Mouse (Mus musculus) hindbrain, embryonic 14.5 days (tissue): ENCODE measurements around the gene Mdm4. TPM values are rescaled to one million over a fixed set of nuclear protein-coding genes. Genes with fewer than 3 reads are reported as not detected.
"Not testable (repeated sequence)": the region's sequence is repeated elsewhere in the genome, so short reads cannot be mapped to it uniquely, and the experiment has no call there.

Experiments
- ATAC-seq: fragments of 200-750 bp; cut with Nextera tagmentation; 2 replicates; pipeline ENCODE4 v1.8.0; 2017; ENCODE audit warnings: moderate number of reproducible peaks, mild to moderate bottlenecking, moderate TSS enrichment, moderate library complexity; ENCODE audit not compliant: low FRiP score
- DNase-seq: peaks from one replicate; pipeline ENCODE4 v3.0.0-alpha.2; 2015; ENCODE audit warnings: low spot score
- H3K27ac ChIP-seq: fragments of 300-500 bp; sonication (generic); 2 replicates; pipeline ENCODE4 v1.5.1; 2014; ENCODE audit warnings: mild to moderate bottlenecking, moderate library complexity
- H3K27me3 ChIP-seq: fragments of 300-500 bp; sonication (generic); 2 replicates; pipeline ENCODE4 v1.6.1; 2014; ENCODE audit warnings: mild to moderate bottlenecking, low read length, mixed read lengths; ENCODE audit not compliant: control insufficient read depth, insufficient read depth
- H3K36me3 ChIP-seq: fragments of 300-500 bp; sonication (generic); replicated peaks from 2 replicates; pipeline ENCODE4 v1.6.1; 2014; ENCODE audit not compliant: control insufficient read depth, insufficient read depth
- H3K4me1 ChIP-seq: fragments of 300-500 bp; sonication (generic); replicated peaks from 2 replicates; pipeline ENCODE4 v1.6.1; 2014; ENCODE audit warnings: antibody characterized with exemption, low read length, mixed read lengths; ENCODE audit not compliant: control insufficient read depth, insufficient read depth
- H3K4me2 ChIP-seq: fragments of 300-500 bp; sonication (generic); replicated peaks from 2 replicates; pipeline ENCODE4 v1.6.1; 2014; ENCODE audit warnings: mild to moderate bottlenecking, moderate library complexity
- H3K4me3 ChIP-seq: fragments of 300-500 bp; sonication (generic); replicated peaks from 2 replicates; pipeline ENCODE4 v1.5.1; 2014; ENCODE audit warnings: mild to moderate bottlenecking, low read length
- H3K9ac ChIP-seq: fragments of 300-500 bp; sonication (generic); 2 replicates; pipeline ENCODE4 v1.6.1; 2014
- H3K9me3 ChIP-seq: fragments of 300-500 bp; sonication (generic); 2 replicates; pipeline ENCODE4 v1.6.1; 2016; ENCODE audit warnings: low read length; ENCODE audit not compliant: control insufficient read depth
- WGBS: fragments of 180-500 bp; shearing (Covaris S2); extraction: QIAGEN DNeasy Blood & Tissue Kit; methylation state at CpG from one replicate; pipeline ENCODE4 v1.1.7; 2014; 5-methylcytosine and 5-hydroxymethylcytosine counted together
- polyA plus RNA-seq: library from polyadenylated mRNA; unstranded; fragments of >200 nt; fragmentation: Nextera tagmentation; extraction: Ambion mirVana; gene quantifications from 2 replicates; pipeline ENCODE4 v1.2.1, GENCODE M21; 2014

Mdm4 gene
- polyA plus RNA-seq, 1 experiment from 2014 or later = 51.8 TPM

- peaks cover 35% of the 10 kb centered on the region for H3K4me1 ChIP-seq
- WGBS = 4% methylated on average over 15 of the region's 15 CpGs
- H3K4me3 ChIP-seq = peak within 1 kb of the TSS; percentile 96
- no peaks in the 10 kb centered on the region for H3K36me3 ChIP-seq
- ATAC-seq (no peak; the same call in 1 of the 2 replicates), DNase-seq (no peak)
- no peaks in the 10 kb centered on the region for H3K27me3 ChIP-seq
- peak within 1 kb of the TSS; percentile 87 for H3K4me2 ChIP-seq
- peak within 1 kb of the TSS; percentile 100 for H3K9ac ChIP-seq
- no peaks in the 10 kb centered on the region for H3K9me3 ChIP-seq
- peak within 1 kb of the TSS; percentile 97 for H3K27ac ChIP-seq
Measured at GRCm38 (mm10) chr1:133045011-133045860, 14.9 kb upstream of the Mdm4 start, which contains the start of gene Pik3c2b. TSS of gene Pik3c2b (plus strand) at chr1:133045667.

- H3K4me1 ChIP-seq = no peaks in the 10 kb centered on the region
- H3K4me3 ChIP-seq = no peak overlapping the region
- 6% methylated on average over 4 of the region's 4 CpGs for WGBS
- no peak overlapping the region for H3K27ac ChIP-seq
- no peak overlapping the region for H3K4me2 ChIP-seq
- no peaks in the 10 kb centered on the region for H3K9me3 ChIP-seq
- H3K9ac ChIP-seq = no peak overlapping the region
- H3K27me3 ChIP-seq = no peaks in the 10 kb centered on the region
- no peaks in the 10 kb centered on the region for H3K36me3 ChIP-seq
- ATAC-seq (peak; percentile 60; the same call in 1 of the 2 replicates), DNase-seq (peak; percentile 89)
Measured at GRCm38 (mm10) chr1:133039505-133039949, 9.2 kb upstream of the Mdm4 start.

GRCm38 (mm10) chr1:133034682-133035081, 4.3 kb upstream of the Mdm4 start:
- not testable (repeated sequence) for H3K4me2 ChIP-seq, ATAC-seq, H3K9me3 ChIP-seq, H3K9ac ChIP-seq, H3K27ac ChIP-seq, H3K4me1 ChIP-seq, H3K36me3 ChIP-seq, DNase-seq, H3K27me3 ChIP-seq, H3K4me3 ChIP-seq
- 68% methylated on average over 7 of the region's 7 CpGs for WGBS

DNA sequence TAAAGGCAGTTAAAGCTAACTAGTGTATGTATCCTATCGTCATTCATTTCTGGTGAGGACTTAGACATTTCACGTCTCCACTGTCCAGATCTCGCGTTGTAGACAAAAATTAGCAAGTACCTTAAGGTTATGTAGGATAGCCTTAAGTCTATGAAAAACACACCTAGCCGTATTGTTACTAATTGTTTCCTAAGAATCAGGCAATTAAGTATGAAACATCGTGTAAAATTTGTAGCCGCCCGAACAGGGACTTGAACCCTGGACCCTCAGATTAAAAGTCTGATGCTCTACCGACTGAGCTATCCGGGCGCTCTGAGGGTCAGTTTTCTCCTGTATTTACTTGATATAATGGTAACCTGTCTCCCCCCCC, 3.7 kb upstream of the Mdm4 start:
- H3K36me3 ChIP-seq = no peaks in the 10 kb centered on the region

GRCm38 (mm10) chr1:133033316-133034090, 3.1 kb upstream of the Mdm4 start:
- H3K9ac ChIP-seq = peak overlapping the region; percentile 52
- no peaks in the 10 kb centered on the region for H3K36me3 ChIP-seq
- H3K9me3 ChIP-seq = no peaks in the 10 kb centered on the region
- peak overlapping the region; percentile 61 for H3K4me2 ChIP-seq
- H3K4me3 ChIP-seq = peak overlapping the region; percentile 34
- peak; percentile 82 for ATAC-seq
- H3K27me3 ChIP-seq = no peaks in the 10 kb centered on the region
- H3K4me1 ChIP-seq = peaks cover 7% of the 10 kb centered on the region; the same call in 1 of the 2 replicates
- H3K27ac ChIP-seq = 0 out of 2 replicates have a peak overlapping the region, but pooled peaks have one; percentile 22
- WGBS = under 1% methylated on average over 28 of the region's 28 CpGs
- peak; percentile 98 for DNase-seq

More for the DNA sequence above, 3.7 kb upstream of the Mdm4 start:
- ATAC-seq (peak; percentile 78), DNase-seq (peak; percentile 77)
- Histone ChIP-seq H3K9me3 (no peaks in the 10 kb centered on the region), H3K4me2 (peak overlapping the region; percentile 61), H3K27ac (no peak overlapping the region), H3K4me1 (peaks cover 7% of the 10 kb centered on the region; the same call in 1 of the 2 replicates), H3K9ac (0 out of 2 replicates have a peak overlapping the region, but pooled peaks have one; percentile 52), H3K4me3 (peak overlapping the region; percentile 34), H3K27me3 (no peaks in the 10 kb centered on the region)
- WGBS = 4% methylated on average over 11 of the region's 11 CpGs

DNA sequence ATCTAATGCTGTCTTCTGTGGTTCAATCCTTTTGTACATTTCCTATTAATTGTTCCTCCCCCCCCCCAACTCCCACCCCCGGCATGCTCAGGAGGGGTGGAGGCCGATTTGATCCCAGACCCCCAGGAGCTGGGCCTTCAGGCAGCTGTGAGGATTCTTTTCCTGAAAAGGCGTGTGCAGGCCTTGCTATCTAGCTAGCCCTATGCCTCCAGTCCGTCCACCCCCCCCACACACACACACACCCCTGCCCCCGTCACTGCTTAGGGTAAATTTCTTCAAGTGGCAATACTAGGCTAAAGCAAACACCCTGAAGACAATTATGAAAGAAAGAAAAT, 2.6 kb upstream of the Mdm4 start:
- peak; percentile 29 for ATAC-seq
- 12% methylated on average over 5 of the region's 5 CpGs for WGBS
- H3K27ac ChIP-seq = 0 out of 2 replicates have a peak overlapping the region, but pooled peaks have one; percentile 22

DNA sequence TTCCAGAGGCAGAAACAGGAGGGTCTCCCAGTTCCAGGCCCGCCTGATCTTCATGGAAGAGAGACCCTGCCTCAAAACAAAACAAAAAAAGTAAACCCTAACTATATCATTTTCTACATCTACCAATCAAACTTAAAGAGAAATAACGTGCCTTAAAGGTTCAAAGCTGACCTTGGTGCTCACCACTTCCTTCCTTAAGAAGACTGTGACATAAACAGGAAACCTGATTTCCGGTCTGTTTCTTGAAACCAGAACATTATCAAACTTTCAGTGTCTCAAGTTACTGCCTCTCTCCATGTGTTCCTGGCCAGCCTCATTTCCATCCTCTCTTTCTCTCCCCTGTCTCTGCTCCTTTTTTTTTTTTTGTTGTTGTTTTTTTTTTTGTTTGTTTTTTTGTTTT, 617 bp downstream of the Mdm4 start:
- Histone ChIP-seq H3K27me3 (no peaks in the 10 kb centered on the region), H3K4me1 (peaks cover 7% of the 10 kb centered on the region; the same call in 1 of the 2 replicates), H3K27ac (no peak overlapping the region), H3K9ac (no peak overlapping the region), H3K36me3 (no peaks in the 10 kb centered on the region), H3K4me2 (no peak overlapping the region), H3K4me3 (no peak overlapping the region), H3K9me3 (no peaks in the 10 kb centered on the region)
- ATAC-seq (no peak), DNase-seq (no peak)
- 86% methylated on average over 3 of the region's 3 CpGs for WGBS

More for the DNA sequence above, 2.6 kb upstream of the Mdm4 start:
- H3K9ac ChIP-seq = peak overlapping the region; percentile 52
- no peak for DNase-seq
- H3K4me3 ChIP-seq = peak overlapping the region; percentile 34
- H3K4me1 ChIP-seq = peaks cover 7% of the 10 kb centered on the region; the same call in 1 of the 2 replicates
- peak overlapping the region; percentile 61 for H3K4me2 ChIP-seq
- H3K27me3 ChIP-seq = no peaks in the 10 kb centered on the region
- no peaks in the 10 kb centered on the region for H3K36me3 ChIP-seq
- no peaks in the 10 kb centered on the region for H3K9me3 ChIP-seq

DNA sequence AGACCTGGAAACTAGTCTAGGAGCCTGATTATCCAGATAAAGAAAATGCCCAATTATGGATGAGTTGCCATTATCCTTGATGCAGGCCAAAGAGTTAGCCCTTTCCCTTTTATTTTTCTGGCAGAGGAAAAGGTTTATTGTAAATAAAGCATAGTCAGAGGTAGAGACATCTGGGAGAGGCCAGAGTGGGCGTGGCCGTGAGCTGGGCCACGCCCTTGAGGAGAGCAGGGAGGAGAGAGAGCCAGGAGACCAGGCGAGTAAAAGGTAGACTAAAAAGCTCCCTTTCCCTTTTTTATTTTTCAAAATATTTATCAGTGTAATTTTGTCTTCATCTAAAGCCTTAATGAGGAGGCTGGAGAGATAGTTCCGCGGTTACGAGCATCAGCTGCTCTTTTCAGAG, 2.4 kb downstream of the Mdm4 start:
- DNase-seq = no peak
- WGBS = 56% methylated on average over 7 of the region's 7 CpGs

GRCm38 (mm10) chr1:133027126-133027525, 3.2 kb downstream of the Mdm4 start:
- H3K36me3 ChIP-seq = no peaks in the 10 kb centered on the region
- ATAC-seq (no peak), DNase-seq (no peak)
- no peaks in the 10 kb centered on the region for H3K27me3 ChIP-seq
- H3K4me1 ChIP-seq = peaks cover 8% of the 10 kb centered on the region; the same call in 1 of the 2 replicates
- no peak overlapping the region for H3K4me3 ChIP-seq
- no peak overlapping the region for H3K27ac ChIP-seq
- no peaks in the 10 kb centered on the region for H3K9me3 ChIP-seq
- no peak overlapping the region for H3K9ac ChIP-seq
- no peak overlapping the region for H3K4me2 ChIP-seq
- 91% methylated on average over 2 of the region's 2 CpGs for WGBS

More for the DNA sequence above, 2.4 kb downstream of the Mdm4 start:
- H3K27me3 ChIP-seq = no peaks in the 10 kb centered on the region
- H3K9me3 ChIP-seq = no peaks in the 10 kb centered on the region
- no peaks in the 10 kb centered on the region for H3K36me3 ChIP-seq
- H3K9ac ChIP-seq = no peak overlapping the region
- ATAC-seq = no peak
- no peak overlapping the region for H3K4me3 ChIP-seq
- no peak overlapping the region for H3K27ac ChIP-seq
- H3K4me1 ChIP-seq = peaks cover 15% of the 10 kb centered on the region; the same call in 1 of the 2 replicates
- H3K4me2 ChIP-seq = no peak overlapping the region
